Mouse (Mus musculus): ENCODE data around the gene Snupn. TPM values are rescaled to one million over a fixed set of nuclear protein-coding genes. Genes with fewer than 3 reads are reported as not detected.
"Not testable (repeated sequence)": the region's sequence is repeated elsewhere in the genome, so short reads cannot be mapped to it uniquely, and the experiment has no call there.

The Snupn gene
- polyA plus RNA-seq (2012; rRNA removed) = 5.3 and 8.5 TPM in 2 replicates

- DNase-seq (ENCODE audit: low read depth) = peak; percentile 89
Observed at GRCm38 (mm10) chr9:56950414-56951400, at the start of gene Snupn. Snupn (plus strand) TSS chr9:56950878.

- no peak for DNase-seq (ENCODE audit: low read depth)
Observed at GRCm38 (mm10) chr9:56901187-56901586, 49.5 kb upstream of the Snupn start.

DNA sequence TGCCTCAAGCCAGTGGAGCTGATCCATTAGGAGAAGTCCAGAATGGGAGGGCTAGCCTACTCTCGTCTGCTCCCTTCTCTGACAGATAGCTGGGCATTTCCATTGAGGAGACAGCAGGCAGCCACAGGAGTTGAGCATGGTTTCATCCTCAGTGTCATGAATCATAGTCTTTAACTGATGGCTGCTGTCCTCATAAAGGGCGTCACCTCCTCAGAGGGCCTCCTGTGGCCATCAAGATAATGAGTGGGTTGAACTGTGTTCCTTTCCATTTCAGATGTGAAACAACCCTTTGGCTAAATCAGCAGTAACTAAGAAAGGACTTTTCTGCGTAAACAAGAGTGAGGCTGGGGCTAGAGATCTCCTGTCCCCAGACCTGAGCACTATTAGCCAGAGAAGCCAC lies 47.0 kb upstream of the Snupn start:
- no peak for DNase-seq (ENCODE audit: low read depth)

DNA sequence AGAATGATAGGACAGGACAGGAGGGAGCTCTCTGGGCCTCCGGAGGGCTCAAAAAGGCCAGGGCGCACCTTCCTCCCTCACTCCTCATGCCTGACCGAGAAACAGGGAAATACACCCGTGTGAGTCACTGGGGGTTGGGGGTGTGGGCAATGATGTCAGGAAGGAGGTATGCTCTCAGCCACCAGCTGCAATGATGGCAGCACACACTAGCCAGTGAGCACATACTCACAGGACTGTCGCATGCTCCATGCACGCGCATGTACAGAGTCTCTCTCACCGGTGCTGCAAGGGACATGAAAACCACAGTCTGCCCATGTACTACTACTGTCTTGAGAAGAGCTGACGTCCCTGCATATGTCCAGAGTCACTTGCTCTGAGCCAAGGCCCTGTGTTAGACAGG lies 43.1 kb upstream of the Snupn start:
- DNase-seq (ENCODE audit: low read depth) = no peak

DNA sequence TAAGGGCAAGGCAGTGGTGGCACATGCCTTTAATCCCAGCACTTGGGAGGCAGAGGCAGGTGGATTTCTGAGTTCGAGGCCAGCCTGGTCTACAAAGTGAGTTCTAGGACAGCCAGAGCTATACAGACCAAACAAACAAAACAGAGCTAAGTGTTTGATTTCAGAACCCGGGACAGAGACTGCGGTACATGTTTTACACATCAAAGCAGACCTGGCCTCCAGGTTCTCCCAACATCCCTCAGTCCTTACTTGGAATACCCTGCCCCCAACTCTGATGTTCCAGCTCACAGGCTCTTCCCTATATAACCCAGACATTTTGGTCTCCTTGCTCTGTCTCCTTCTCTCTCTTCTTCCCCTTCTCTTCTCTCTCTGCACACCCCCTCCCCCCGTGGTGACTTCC lies 40.7 kb upstream of the Snupn start:
- DNase-seq (ENCODE audit: low read depth) = not testable (repeated sequence)

GRCm38 (mm10) chr9:56911017-56911416 lies 39.7 kb upstream of the Snupn start:
- DNase-seq (ENCODE audit: low read depth) = no peak

- DNase-seq (ENCODE audit: low read depth) = no peak
Observed at GRCm38 (mm10) chr9:56913991-56914390, 36.7 kb upstream of the Snupn start.

- no peak for DNase-seq (ENCODE audit: low read depth)
Observed at GRCm38 (mm10) chr9:56915116-56915515, 35.6 kb upstream of the Snupn start.

DNA sequence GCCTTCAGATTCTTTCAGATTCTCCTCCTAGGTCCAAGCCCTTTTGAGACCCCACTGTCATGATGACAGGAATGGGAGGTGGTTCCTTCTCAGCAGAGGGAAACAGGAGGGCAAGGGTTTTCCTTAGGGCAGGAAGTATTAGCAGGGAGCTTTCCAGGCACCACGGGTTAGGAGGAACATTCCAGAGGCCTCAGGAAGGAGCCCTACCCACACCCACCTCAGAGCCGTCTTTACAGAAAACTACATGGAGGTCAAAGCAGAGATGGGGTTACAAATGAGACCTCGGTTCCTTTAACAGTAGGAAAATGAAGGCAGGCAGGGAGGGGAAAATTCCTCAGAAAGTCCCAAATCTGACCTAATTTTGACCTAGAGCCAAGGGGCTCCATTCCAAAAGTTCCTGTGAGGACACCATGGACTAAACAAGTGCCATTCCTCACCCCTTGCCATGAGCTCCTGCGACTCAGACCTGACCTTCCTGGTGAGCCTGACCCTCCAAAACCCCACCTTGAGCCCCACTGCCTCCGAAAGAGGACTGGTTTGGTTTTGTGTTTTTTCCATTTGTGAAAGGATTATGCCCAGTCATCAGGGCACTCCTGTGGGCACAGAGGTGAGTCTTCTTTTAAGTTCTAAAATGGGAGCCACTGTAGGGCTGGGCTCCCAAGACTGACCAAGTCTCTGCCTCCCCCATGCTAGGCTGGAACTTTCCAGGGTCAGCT lies 34.8 kb upstream of the Snupn start:
- DNase-seq (ENCODE audit: low read depth) = no peak

GRCm38 (mm10) chr9:56917131-56917530 lies 33.5 kb upstream of the Snupn start:
- no peak for DNase-seq (ENCODE audit: low read depth)

DNA sequence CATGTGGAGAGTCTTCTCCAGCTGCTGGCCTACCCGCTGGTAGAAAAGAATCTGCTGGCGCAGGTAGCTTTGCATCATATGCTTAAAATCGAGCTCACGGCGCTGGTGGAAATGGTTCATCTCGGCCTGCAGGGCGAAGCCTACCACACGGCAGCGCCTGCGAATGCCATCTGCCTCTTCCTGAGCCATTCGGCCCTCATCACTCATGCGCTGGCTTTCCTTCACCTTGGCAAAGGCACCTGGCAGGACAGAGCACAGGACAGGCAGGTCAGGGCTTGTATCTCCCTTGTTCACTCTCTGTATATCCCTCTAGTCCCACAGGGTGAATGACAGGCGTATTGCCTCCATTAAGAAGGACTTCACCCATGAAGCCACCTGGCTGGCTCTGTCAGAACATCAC lies 32.2 kb upstream of the Snupn start:
- DNase-seq (ENCODE audit: low read depth) = no peak

- DNase-seq (ENCODE audit: low read depth) = no peak
Observed at GRCm38 (mm10) chr9:56922746-56923145, 27.9 kb upstream of the Snupn start.

GRCm38 (mm10) chr9:56923841-56924650 lies 26.6 kb upstream of the Snupn start:
- peak; percentile 87 for DNase-seq (ENCODE audit: low read depth)

GRCm38 (mm10) chr9:56924651-56925027 lies 26.0 kb upstream of the Snupn start:
- no peak for DNase-seq (ENCODE audit: low read depth)

DNA sequence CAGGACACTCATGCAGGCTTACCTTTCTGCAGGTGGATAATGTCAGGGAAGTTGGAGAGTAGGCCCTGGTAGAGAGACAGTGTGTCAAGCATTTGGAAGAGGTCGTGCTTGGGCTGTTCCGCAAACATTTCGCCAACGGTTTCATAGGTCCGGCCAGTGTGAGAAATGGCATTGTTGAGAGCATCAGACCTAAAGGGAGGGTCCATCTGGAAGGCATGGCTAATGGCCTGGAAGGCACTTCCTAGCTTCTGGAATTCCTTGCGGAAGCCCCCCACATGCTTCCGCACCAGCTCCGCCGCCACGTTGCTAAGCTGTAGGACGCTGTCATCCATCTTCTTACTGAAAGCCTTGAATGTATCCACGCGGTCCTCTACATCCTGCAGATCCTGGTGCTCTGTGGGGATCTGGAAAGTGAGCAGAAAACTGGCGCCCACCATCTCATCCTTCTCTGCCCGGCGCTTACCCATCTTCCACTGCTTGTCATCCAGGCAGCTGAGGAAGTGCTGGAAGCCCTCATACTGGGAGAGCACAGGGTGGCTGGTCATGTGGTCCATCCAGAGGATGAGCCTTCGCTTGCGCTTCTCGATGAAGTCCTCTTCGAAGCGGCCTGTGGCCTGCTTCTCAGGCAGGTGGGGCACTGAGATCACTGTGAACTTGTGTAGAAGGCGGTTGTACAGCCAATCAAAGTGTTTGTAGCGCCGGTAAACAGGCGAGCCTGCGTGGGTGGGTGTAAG lies 25.2 kb upstream of the Snupn start:
- DNase-seq (ENCODE audit: low read depth) = no peak

DNA sequence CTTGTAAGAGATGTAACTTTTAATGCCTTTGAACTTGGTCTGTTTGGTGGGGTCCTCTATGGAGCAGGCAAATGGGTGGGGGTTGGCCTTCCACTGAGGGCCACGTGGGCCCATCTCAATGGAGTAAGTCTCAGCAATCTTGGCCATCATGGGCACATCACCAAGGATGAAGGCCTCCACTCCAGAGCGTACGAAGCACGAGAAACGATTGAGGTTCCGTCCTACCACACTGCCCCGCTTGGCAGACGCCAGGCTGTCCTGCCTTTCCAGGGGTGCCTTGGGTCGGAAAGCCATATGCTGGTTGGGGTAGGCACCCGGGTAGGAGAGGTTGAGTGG lies 24.7 kb upstream of the Snupn start:
- DNase-seq (ENCODE audit: low read depth) = no peak

DNA sequence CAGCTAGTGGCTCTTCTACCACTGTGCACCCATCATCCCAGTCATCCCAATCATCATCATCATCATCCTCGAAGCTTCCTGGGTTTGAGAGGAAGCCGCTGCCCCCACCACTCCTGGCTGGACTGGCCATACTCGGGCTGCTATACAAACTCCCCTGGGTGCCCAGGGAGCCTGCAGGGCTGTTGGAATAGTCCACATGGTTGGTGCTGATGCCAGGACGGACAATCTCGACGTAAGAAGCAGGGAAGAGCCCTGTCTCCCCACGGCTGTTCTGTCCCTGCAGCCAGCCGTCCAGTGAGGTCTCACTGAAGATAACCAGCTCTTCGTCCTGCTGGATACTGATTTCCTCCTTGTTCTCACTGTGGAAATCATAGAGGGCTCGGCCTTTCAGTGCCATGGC lies 24.3 kb upstream of the Snupn start:
- DNase-seq (ENCODE audit: low read depth) = no peak

GRCm38 (mm10) chr9:56927191-56928012 lies 23.3 kb upstream of the Snupn start:
- no peak for DNase-seq (ENCODE audit: low read depth)

- DNase-seq (ENCODE audit: low read depth) = no peak
Observed at GRCm38 (mm10) chr9:56928041-56928811, 22.5 kb upstream of the Snupn start, which contains the start of gene Snx33. Snx33 (minus strand) TSS chr9:56928371.

DNA sequence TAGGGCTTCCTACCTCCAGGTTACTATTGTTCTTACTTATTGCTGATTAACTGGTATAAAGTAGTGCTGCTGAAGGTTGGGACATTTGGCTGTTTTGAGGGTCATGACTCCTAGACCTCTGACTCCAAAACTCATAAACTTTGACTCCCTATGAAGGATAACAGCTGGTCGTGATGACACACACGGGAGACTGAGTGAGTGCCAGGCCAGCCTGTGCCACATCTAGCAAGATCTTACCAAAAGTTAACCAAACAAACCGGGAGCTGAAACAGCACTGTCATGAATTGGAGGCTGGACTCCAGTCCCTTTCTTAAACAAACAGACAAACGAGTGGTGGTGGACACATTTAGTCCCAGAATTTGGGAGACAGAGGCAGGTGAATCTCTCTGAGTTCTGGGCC lies 21.2 kb upstream of the Snupn start:
- DNase-seq (ENCODE audit: low read depth) = no peak
